ENCODE assay signal across 11 mouse cellular contexts in genomic region chr7:65373336-65373735, GRCm38 (mm10).
DNase-seq lines count a peak whose midpoint lies in the region; TF ChIP-seq lines count a peak whose summit lies in the region.
"Had no signal": no experiment of that assay in that cellular context is flagged by ENCODE, and none has a peak within 500 bp of the region (broad histone marks: within the 10 kb centered on the region; RNA-seq: fewer than 3 reads in every experiment).

No protein-coding gene starts in this region.

- H3K79me2 ChIP-seq in heart, adult 2 months (replicated peaks; ENCODE audit: control insufficient read depth, insufficient read depth, low read length) = no peaks in the 10 kb centered on the region; the same call in 1 of the 2 replicates

- no peak overlapping the region for H3K9ac ChIP-seq in heart, adult 2 months (ENCODE audit: low read depth, low read length)
- H3K9ac ChIP-seq: forebrain, embryonic 12.5 days; neural tube, embryonic 13.5 days had no signal

- H3K27me3 ChIP-seq in heart, adult 2 months (ENCODE audit: control insufficient read depth, insufficient read depth, low read length) = no peaks in the 10 kb centered on the region
- peaks cover 15% of the 10 kb centered on the region for H3K27me3 ChIP-seq in spleen, adult 2 months (ENCODE audit: control insufficient read depth, insufficient read depth, low read length)
- H3K27me3 ChIP-seq: forebrain, embryonic 12.5 days; neural tube, embryonic 13.5 days had no signal

- peak overlapping the region; percentile 51 for H3K27ac ChIP-seq in heart, adult 2 months
- no peak overlapping the region for H3K27ac ChIP-seq in spleen, adult 2 months (ENCODE audit: insufficient read depth, low read length)
- H3K27ac ChIP-seq: forebrain, embryonic 12.5 days; neural tube, embryonic 13.5 days had no signal

- TF ChIP-seq CTCF in heart, adult 2 months (IDR thresholded peaks at IDR 0.05) = no peak
- TF ChIP-seq CTCF in spleen, adult 2 months (IDR thresholded peaks at IDR 0.05; ENCODE audit: extremely low read depth, insufficient read depth, insufficient read length, insufficient replicate concordance) = no peak

- WGBS in heart, adult 2 months = 38% methylated on average over 8 of the region's 8 CpGs
- WGBS in spleen, adult 2 months = 4% methylated on average over 8 of the region's 8 CpGs

- H3K4me3 ChIP-seq in heart, adult 2 months = no peak overlapping the region
- no peak overlapping the region for H3K4me3 ChIP-seq in spleen, adult 2 months (ENCODE audit: extremely low read depth, insufficient read depth, insufficient read length)
- H3K4me3 ChIP-seq: forebrain, embryonic 12.5 days; neural tube, embryonic 13.5 days had no signal

- H3K36me3 ChIP-seq in heart, adult 2 months (ENCODE audit: control insufficient read depth, insufficient read depth, low read length) = peaks cover 9% of the 10 kb centered on the region
- no peaks in the 10 kb centered on the region for H3K36me3 ChIP-seq in spleen, adult 2 months (ENCODE audit: control insufficient read depth, insufficient read depth, low read length)
- H3K36me3 ChIP-seq: forebrain, embryonic 12.5 days; neural tube, embryonic 13.5 days had no signal

- TF ChIP-seq POLR2A in heart, adult 2 months (IDR thresholded peaks at IDR 0.05; ENCODE audit: insufficient read depth, low read depth, low read length) = no peak
- no peak for TF ChIP-seq POLR2A in spleen, adult 2 months (IDR thresholded peaks at IDR 0.05; ENCODE audit: low read depth, low read length)

- no peak for DNase-seq in heart, adult 2 months
- no peak for DNase-seq in heart, adult 9 months (ENCODE audit: low spot score in 2 of 2)
- peak; percentile 17 to 36 for DNase-seq in spleen, adult 2 months (ENCODE audit: low read depth in 1 of 2, low spot score in 2 of 2)
- no peak for DNase-seq in spleen, postnatal 14 days (ENCODE audit: low spot score in 2 of 2)
- DNase-seq in lung, postnatal 14 days = peak; percentile 40
- peak; percentile 66 for DNase-seq in thymus, postnatal 4 days
- no peak for DNase-seq in cerebellum, postnatal 10 days
- DNase-seq in layer of hippocampus, adult 8-10 months (ENCODE audit: low spot score in 2 of 2) = no peak
- DNase-seq: cerebellum, postnatal 14 days had no signal

- no peak for TF ChIP-seq EP300 in heart, adult 2 months (IDR thresholded peaks at IDR 0.05; ENCODE audit: insufficient read depth, low read depth, low read length)

- intact Hi-C loops in heart, adult 2 months (cut with DNase I) = loop anchor here (1.0 to 5.0 kb wide), 3 partner anchors 9 to 84 kb away; no protein-coding TSS in a partner anchor

- H3K4me1 ChIP-seq in heart, adult 2 months (ENCODE audit: control insufficient read depth, insufficient read depth, low read length) = peaks cover 14% of the 10 kb centered on the region
- H3K4me1 ChIP-seq in spleen, adult 2 months (ENCODE audit: control insufficient read depth, insufficient read depth, insufficient read length) = peaks cover 4% of the 10 kb centered on the region; the same call in 1 of the 2 replicates

Comparison
In these comparisons a context has a peak if more than half of its experiments do, and no peak if none do; other contexts are left out.
1. DNase-seq: peak in spleen, adult 2 months (2 of 2), lung, postnatal 14 days (single experiment) and thymus, postnatal 4 days (single experiment); none in heart, adult 2 months (0 of 2), heart, adult 9 months (0 of 2), spleen, postnatal 14 days (0 of 2), cerebellum, postnatal 10 days (0 of 2) and layer of hippocampus, adult 8-10 months (0 of 2).